Mouse (Mus musculus) midbrain, embryonic 13.5 days (tissue): ENCODE measurements around the gene Dlgap4. TPM values are rescaled to one million over a fixed set of nuclear protein-coding genes. Genes with fewer than 3 reads are reported as not detected.

Experiments
- ATAC-seq: fragments of 200-750 bp; cut with Nextera tagmentation; 2 replicates; pipeline ENCODE4 v1.8.0; 2017; ENCODE audit warnings: mild to moderate bottlenecking, moderate TSS enrichment, moderate library complexity
- H3K27ac ChIP-seq: fragments of 300-500 bp; sonication (generic); 2 replicates; pipeline ENCODE4 v1.5.1; 2015; ENCODE audit warnings: inconsistent platforms, mild to moderate bottlenecking, moderate library complexity
- H3K27me3 ChIP-seq: fragments of 300-500 bp; sonication (generic); 2 replicates; pipeline ENCODE4 v1.6.1; 2015; ENCODE audit warnings: mild to moderate bottlenecking, inconsistent platforms
- H3K36me3 ChIP-seq: fragments of 300-500 bp; sonication (generic); 2 replicates; pipeline ENCODE4 v1.6.1; 2015; ENCODE audit warnings: mild to moderate bottlenecking, inconsistent platforms
- H3K4me1 ChIP-seq: fragments of 300-500 bp; sonication (generic); replicated peaks from 2 replicates; pipeline ENCODE4 v1.6.1; 2015; ENCODE audit warnings: inconsistent platforms
- H3K4me2 ChIP-seq: fragments of 300-500 bp; sonication (generic); replicated peaks from 2 replicates; pipeline ENCODE4 v1.6.1; 2015; ENCODE audit warnings: moderate library complexity, mild to moderate bottlenecking, inconsistent platforms
- H3K4me3 ChIP-seq: fragments of 300-500 bp; sonication (generic); replicated peaks from 2 replicates; pipeline ENCODE4 v1.5.1; 2015; ENCODE audit warnings: mild to moderate bottlenecking, inconsistent platforms
- H3K9ac ChIP-seq: fragments of 300-500 bp; sonication (generic); replicated peaks from 2 replicates; pipeline ENCODE4 v1.6.1; 2015; ENCODE audit warnings: mild to moderate bottlenecking, inconsistent platforms
- H3K9me3 ChIP-seq: fragments of 300-500 bp; sonication (generic); 2 replicates; pipeline ENCODE4 v1.6.1; 2016; ENCODE audit warnings: mild to moderate bottlenecking, inconsistent platforms
- WGBS: fragments of 180-500 bp; shearing (Covaris S2); methylation state at CpG from one replicate; pipeline ENCODE4 v1.1.7; 2015; 5-methylcytosine and 5-hydroxymethylcytosine counted together
- polyA plus RNA-seq: library from polyadenylated mRNA; unstranded; fragments of >200 nt; fragmentation: Nextera tagmentation; extraction: Ambion mirVana; gene quantifications from 2 replicates; pipeline ENCODE4 v1.2.1, GENCODE M21; 2015

Dlgap4 gene
- polyA plus RNA-seq, 1 experiment from 2014 or later, result 242 TPM

- Histone ChIP-seq H3K9me3 (no peaks in the 10 kb centered on the region), H3K4me2 (no peak overlapping the region), H3K4me3 (no peak overlapping the region), H3K36me3 (no peaks in the 10 kb centered on the region), H3K4me1 (peaks cover 16% of the 10 kb centered on the region), H3K27me3 (0 out of 2 replicates have a peak, but pooled peaks cover 8% of the 10 kb centered on the region), H3K9ac (no peak overlapping the region), H3K27ac (no peak overlapping the region)
- WGBS, result 86% methylated on average over 4 of the region's 4 CpGs
- no peak for ATAC-seq
Measured at GRCm38 (mm10) chr2:156686754-156687153, 73.2 kb downstream of the Dlgap4 start.

GRCm38 (mm10) chr2:156688604-156689003, 75.1 kb downstream of the Dlgap4 start:
- H3K9ac ChIP-seq, result peak overlapping the region; percentile 23; the same call in 1 of the 2 replicates
- no peaks in the 10 kb centered on the region for H3K9me3 ChIP-seq
- peak overlapping the region; percentile 32 for H3K4me2 ChIP-seq
- no peaks in the 10 kb centered on the region for H3K36me3 ChIP-seq
- 3% methylated on average over 14 of the region's 14 CpGs for WGBS
- H3K27me3 ChIP-seq, result 0 out of 2 replicates have a peak, but pooled peaks cover 8% of the 10 kb centered on the region
- no peak for ATAC-seq
- H3K27ac ChIP-seq, result no peak overlapping the region
- H3K4me3 ChIP-seq, result no peak overlapping the region
- peaks cover 25% of the 10 kb centered on the region for H3K4me1 ChIP-seq

GRCm38 (mm10) chr2:156690833-156691232, 77.3 kb downstream of the Dlgap4 start:
- no peaks in the 10 kb centered on the region for H3K9me3 ChIP-seq
- H3K4me2 ChIP-seq, result no peak overlapping the region
- no peak overlapping the region for H3K4me3 ChIP-seq
- no peak overlapping the region for H3K27ac ChIP-seq
- no peak overlapping the region for H3K9ac ChIP-seq
- H3K36me3 ChIP-seq, result no peaks in the 10 kb centered on the region
- H3K27me3 ChIP-seq, result 0 out of 2 replicates have a peak, but pooled peaks cover 8% of the 10 kb centered on the region
- 39% methylated on average over 2 of the region's 2 CpGs for WGBS
- peaks cover 43% of the 10 kb centered on the region for H3K4me1 ChIP-seq
- no peak for ATAC-seq

GRCm38 (mm10) chr2:156691746-156692145, 78.2 kb downstream of the Dlgap4 start:
- Histone ChIP-seq H3K27me3 (0 out of 2 replicates have a peak, but pooled peaks cover 8% of the 10 kb centered on the region), H3K36me3 (no peaks in the 10 kb centered on the region), H3K27ac (no peak overlapping the region), H3K9ac (no peak overlapping the region), H3K4me2 (no peak overlapping the region), H3K9me3 (no peaks in the 10 kb centered on the region), H3K4me1 (peaks cover 43% of the 10 kb centered on the region), H3K4me3 (no peak overlapping the region)
- no peak for ATAC-seq
- WGBS, result 53% methylated on average over 9 of the region's 9 CpGs

- peaks cover 52% of the 10 kb centered on the region for H3K4me1 ChIP-seq
- ATAC-seq, result 0 out of 2 replicates have a peak, but pooled peaks have one; percentile 12
- WGBS, result 56% methylated on average over 11 of the region's 11 CpGs
Measured at GRCm38 (mm10) chr2:156693241-156693807, 79.8 kb downstream of the Dlgap4 start.

GRCm38 (mm10) chr2:156697261-156697660, 83.8 kb downstream of the Dlgap4 start:
- Histone ChIP-seq H3K27me3 (no peaks in the 10 kb centered on the region), H3K4me3 (no peak overlapping the region), H3K9me3 (no peaks in the 10 kb centered on the region), H3K36me3 (no peaks in the 10 kb centered on the region), H3K9ac (no peak overlapping the region), H3K27ac (no peak overlapping the region), H3K4me1 (peaks cover 40% of the 10 kb centered on the region), H3K4me2 (no peak overlapping the region)
- WGBS, result 56% methylated on average over 8 of the region's 8 CpGs
- no peak for ATAC-seq

More at GRCm38 (mm10) chr2:156693241-156693807, 79.8 kb downstream of the Dlgap4 start:
- no peaks in the 10 kb centered on the region for H3K9me3 ChIP-seq
- H3K27ac ChIP-seq, result no peak overlapping the region
- no peaks in the 10 kb centered on the region for H3K36me3 ChIP-seq
- H3K27me3 ChIP-seq, result no peaks in the 10 kb centered on the region
- H3K4me2 ChIP-seq, result no peak overlapping the region
- H3K9ac ChIP-seq, result no peak overlapping the region
- no peak overlapping the region for H3K4me3 ChIP-seq

- H3K9me3 ChIP-seq, result no peaks in the 10 kb centered on the region
- H3K36me3 ChIP-seq, result no peaks in the 10 kb centered on the region
- H3K27ac ChIP-seq, result no peak overlapping the region
- H3K27me3 ChIP-seq, result no peaks in the 10 kb centered on the region
- H3K4me3 ChIP-seq, result no peak overlapping the region
- H3K4me1 ChIP-seq, result peaks cover 36% of the 10 kb centered on the region
- H3K4me2 ChIP-seq, result no peak overlapping the region
- 79% methylated on average over 9 of the region's 9 CpGs for WGBS
- no peak for ATAC-seq
- H3K9ac ChIP-seq, result no peak overlapping the region
Measured at GRCm38 (mm10) chr2:156698168-156698567, 84.7 kb downstream of the Dlgap4 start.

- H3K4me2 ChIP-seq, result no peak overlapping the region
- ATAC-seq, result peak; percentile 69
- peaks cover 4% of the 10 kb centered on the region; the same call in 1 of the 2 replicates for H3K27me3 ChIP-seq
- H3K36me3 ChIP-seq, result 0 out of 2 replicates have a peak, but pooled peaks cover 6% of the 10 kb centered on the region
- 20% methylated on average over 6 of the region's 6 CpGs for WGBS
- no peak overlapping the region for H3K4me3 ChIP-seq
- H3K9ac ChIP-seq, result no peak overlapping the region; the same call in 1 of the 2 replicates
- no peaks in the 10 kb centered on the region for H3K4me1 ChIP-seq
- no peak overlapping the region for H3K27ac ChIP-seq
- H3K9me3 ChIP-seq, result no peaks in the 10 kb centered on the region
Measured at GRCm38 (mm10) chr2:156705473-156705872, 92.0 kb downstream of the Dlgap4 start.

- 0 out of 2 replicates have a peak, but pooled peaks cover 5% of the 10 kb centered on the region for H3K36me3 ChIP-seq
- no peak overlapping the region for H3K4me2 ChIP-seq
- H3K4me3 ChIP-seq, result no peak overlapping the region
- H3K27me3 ChIP-seq, result no peaks in the 10 kb centered on the region
- no peak overlapping the region for H3K27ac ChIP-seq
- no peak for ATAC-seq
- no peak overlapping the region for H3K9ac ChIP-seq
- no peaks in the 10 kb centered on the region for H3K9me3 ChIP-seq
- WGBS, result 80% methylated on average over 6 of the region's 6 CpGs
- peaks cover 32% of the 10 kb centered on the region for H3K4me1 ChIP-seq
Measured at GRCm38 (mm10) chr2:156716683-156717082, 103.2 kb downstream of the Dlgap4 start.

GRCm38 (mm10) chr2:156717320-156718281, 104.1 kb downstream of the Dlgap4 start:
- 24% methylated on average over 17 of the region's 17 CpGs for WGBS
- ATAC-seq, result no peak
- 0 out of 2 replicates have a peak, but pooled peaks cover 5% of the 10 kb centered on the region for H3K36me3 ChIP-seq
- peak overlapping the region; percentile 55 for H3K27ac ChIP-seq
- no peak overlapping the region for H3K4me3 ChIP-seq
- no peaks in the 10 kb centered on the region for H3K9me3 ChIP-seq
- H3K4me2 ChIP-seq, result peak overlapping the region; percentile 32
- H3K9ac ChIP-seq, result peak overlapping the region; percentile 40; the same call in 1 of the 2 replicates
- H3K27me3 ChIP-seq, result no peaks in the 10 kb centered on the region
- H3K4me1 ChIP-seq, result peaks cover 36% of the 10 kb centered on the region

GRCm38 (mm10) chr2:156718793-156719192, 105.3 kb downstream of the Dlgap4 start:
- Histone ChIP-seq H3K4me2 (no peak overlapping the region), H3K27me3 (no peaks in the 10 kb centered on the region), H3K4me3 (no peak overlapping the region), H3K4me1 (peaks cover 48% of the 10 kb centered on the region), H3K9me3 (no peaks in the 10 kb centered on the region), H3K9ac (no peak overlapping the region), H3K36me3 (0 out of 2 replicates have a peak, but pooled peaks cover 5% of the 10 kb centered on the region), H3K27ac (no peak overlapping the region)
- WGBS, result 76% methylated on average over 5 of the region's 5 CpGs
- ATAC-seq, result no peak
